Mouse (Mus musculus) retina, postnatal 1 day (tissue): ENCODE measurements around the gene Tmem203.
A peak's percentile ranks its signal among the peaks of the same experiment; 100 is the strongest.

Experiments used
- DNase-seq: peaks from one replicate; pipeline ENCODE4 v3.0.0-alpha.2; 2012

Gene Tmem203

GRCm38 (mm10) chr2:25255284-25255779, at the start of gene Tmem203:
TSS of gene Tmem203 (plus strand) at chr2:25255439.
- peak; percentile 96 for DNase-seq

- DNase-seq = no peak
These were observed 47.6 kb upstream of the Tmem203 start for GRCm38 (mm10) chr2:25207593-25207992.

- DNase-seq = no peak
These were observed 44.6 kb upstream of the Tmem203 start for GRCm38 (mm10) chr2:25210686-25211085.

- peak; percentile 94 for DNase-seq
These were observed 44.0 kb upstream of the Tmem203 start, which contains the start of gene Nelfb for GRCm38 (mm10) chr2:25211121-25211670. TSS of gene Nelfb (minus strand) at chr2:25211489.

GRCm38 (mm10) chr2:25213266-25213865, 41.9 kb upstream of the Tmem203 start:
- no peak for DNase-seq

GRCm38 (mm10) chr2:25214444-25214843, 40.8 kb upstream of the Tmem203 start, which contains the start of gene Stpg3:
TSS of gene Stpg3 (minus strand) at chr2:25214637.
- DNase-seq = no peak

- no peak for DNase-seq
These were observed 37.6 kb upstream of the Tmem203 start for GRCm38 (mm10) chr2:25217666-25218065.

GRCm38 (mm10) chr2:25218445-25218844, 36.8 kb upstream of the Tmem203 start, which contains the start of gene Fam166a:
TSS of gene Fam166a (plus strand) at chr2:25218745.
- peak; percentile 23 for DNase-seq

GRCm38 (mm10) chr2:25221331-25221772, 33.9 kb upstream of the Tmem203 start:
- no peak for DNase-seq

- DNase-seq = no peak
These were observed 31.4 kb upstream of the Tmem203 start for GRCm38 (mm10) chr2:25223681-25224491.

GRCm38 (mm10) chr2:25224492-25224765, 30.8 kb upstream of the Tmem203 start, which contains the start of gene Tubb4b:
TSS of gene Tubb4b (minus strand) at chr2:25224702.
- DNase-seq = no peak

- peak; percentile 100 for DNase-seq
These were observed 30.2 kb upstream of the Tmem203 start for GRCm38 (mm10) chr2:25224766-25225752.

- DNase-seq = no peak
These were observed 29.3 kb upstream of the Tmem203 start for GRCm38 (mm10) chr2:25225811-25226379.

- no peak for DNase-seq
These were observed 28.4 kb upstream of the Tmem203 start for GRCm38 (mm10) chr2:25226864-25227263.

GRCm38 (mm10) chr2:25227406-25227805, 27.8 kb upstream of the Tmem203 start:
- no peak for DNase-seq

- DNase-seq = peak; percentile 94
These were observed 26.8 kb upstream of the Tmem203 start for GRCm38 (mm10) chr2:25228431-25228889.

- no peak for DNase-seq
These were observed 26.2 kb upstream of the Tmem203 start for GRCm38 (mm10) chr2:25228995-25229530.

- no peak for DNase-seq
These were observed 25.7 kb upstream of the Tmem203 start for GRCm38 (mm10) chr2:25229582-25229981.

- no peak for DNase-seq
These were observed 24.7 kb upstream of the Tmem203 start for GRCm38 (mm10) chr2:25230581-25230980.

- DNase-seq = no peak
These were observed 24.2 kb upstream of the Tmem203 start for GRCm38 (mm10) chr2:25231038-25231437.

GRCm38 (mm10) chr2:25233421-25233820, 21.8 kb upstream of the Tmem203 start:
- no peak for DNase-seq

GRCm38 (mm10) chr2:25234050-25234449, 21.2 kb upstream of the Tmem203 start, which contains the start of gene Slc34a3:
TSS of gene Slc34a3 (minus strand) at chr2:25234364.
- no peak for DNase-seq
